Mouse (Mus musculus) lung, embryonic 14.5 days (tissue): ENCODE measurements around the gene Grm3. TPM values are rescaled to one million over a fixed set of nuclear protein-coding genes. Genes with fewer than 3 reads are reported as not detected.

Experiments
- ATAC-seq: fragments of 200-750 bp; cut with Nextera tagmentation; 2 replicates; pipeline ENCODE4 v1.8.0; 2017; ENCODE audit warnings: mild to moderate bottlenecking, moderate TSS enrichment, moderate library complexity; ENCODE audit not compliant: insufficient read depth
- DNase-seq: peaks from one replicate; pipeline ENCODE4 v3.0.0-alpha.2; 2015
- H3K27ac ChIP-seq: fragments of 300-500 bp; sonication (generic); 2 replicates; pipeline ENCODE4 v1.5.1; 2014; ENCODE audit warnings: low read depth, mild to moderate bottlenecking, moderate library complexity
- H3K27me3 ChIP-seq: fragments of 300-500 bp; sonication (generic); 2 replicates; pipeline ENCODE4 v1.6.1; 2014; ENCODE audit warnings: low read length, control low read depth; ENCODE audit not compliant: insufficient read depth
- H3K36me3 ChIP-seq: fragments of 300-500 bp; sonication (generic); 2 replicates; pipeline ENCODE4 v1.6.1; 2014; ENCODE audit warnings: control low read depth; ENCODE audit not compliant: insufficient read depth
- H3K4me1 ChIP-seq: fragments of 300-500 bp; sonication (generic); 2 replicates; pipeline ENCODE4 v1.6.1; 2014; ENCODE audit warnings: antibody characterized with exemption, control low read depth; ENCODE audit not compliant: insufficient read depth
- H3K4me2 ChIP-seq: fragments of 300-500 bp; sonication (generic); 2 replicates; pipeline ENCODE4 v1.6.1; 2014; ENCODE audit warnings: mild to moderate bottlenecking
- H3K4me3 ChIP-seq: fragments of 300-500 bp; sonication (generic); 2 replicates; pipeline ENCODE4 v1.5.1; 2014; ENCODE audit warnings: low read depth, low read length
- H3K9ac ChIP-seq: fragments of 300-500 bp; sonication (generic); 2 replicates; pipeline ENCODE4 v1.6.1; 2014
- H3K9me3 ChIP-seq: fragments of 300-500 bp; sonication (generic); 2 replicates; pipeline ENCODE4 v1.6.1; 2016; ENCODE audit warnings: low read depth, low read length, control low read depth
- CTCF ChIP-seq: IDR thresholded peaks from 2 replicates; pipeline ENCODE4 v1.5.1; 2016; ENCODE audit warnings: antibody characterized with exemption, low read depth
- WGBS: fragments of 180-500 bp; shearing (Covaris S2); extraction: QIAGEN DNeasy Blood & Tissue Kit; methylation state at CpG from one replicate; pipeline ENCODE4 v1.1.7; 2014; 5-methylcytosine and 5-hydroxymethylcytosine counted together
- polyA plus RNA-seq: library from polyadenylated mRNA; unstranded; fragments of >200 nt; fragmentation: Nextera tagmentation; extraction: Ambion mirVana; gene quantifications from 2 replicates; pipeline ENCODE4 v1.2.1, GENCODE M21; 2014

Grm3 gene
- polyA plus RNA-seq, 1 experiment from 2014 or later, result 0.08 TPM

DNA sequence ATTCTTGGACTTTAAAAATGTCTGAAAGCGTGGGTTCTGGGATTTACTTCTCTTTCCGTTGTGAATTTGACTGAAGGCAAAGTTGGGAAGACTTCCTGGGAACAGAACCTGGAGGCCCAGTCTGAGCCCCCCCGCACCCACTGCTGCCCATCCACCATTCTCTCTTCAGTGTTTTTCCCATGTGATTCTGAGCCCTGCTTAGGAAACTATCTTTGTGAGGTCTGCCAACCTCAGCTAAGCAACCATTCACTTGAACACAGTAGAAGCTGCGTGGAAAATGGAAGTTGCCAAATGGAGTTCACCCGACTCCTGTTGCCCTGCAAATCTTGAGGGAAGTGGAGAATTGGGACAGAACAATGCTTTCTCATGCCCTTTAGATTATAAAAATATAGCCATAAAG is 8.7 kb downstream of the Grm3 start:
- Histone ChIP-seq H3K4me1 (no peaks in the 10 kb centered on the region), H3K4me3 (no peak overlapping the region), H3K27me3 (no peaks in the 10 kb centered on the region), H3K4me2 (no peak overlapping the region), H3K9ac (no peak overlapping the region), H3K36me3 (no peaks in the 10 kb centered on the region), H3K27ac (no peak overlapping the region), H3K9me3 (no peaks in the 10 kb centered on the region)
- no peak for DNase-seq
- ATAC-seq, result no peak
- TF ChIP-seq CTCF, result no peak
- WGBS, result 81% methylated on average over 5 of the region's 5 CpGs

DNA sequence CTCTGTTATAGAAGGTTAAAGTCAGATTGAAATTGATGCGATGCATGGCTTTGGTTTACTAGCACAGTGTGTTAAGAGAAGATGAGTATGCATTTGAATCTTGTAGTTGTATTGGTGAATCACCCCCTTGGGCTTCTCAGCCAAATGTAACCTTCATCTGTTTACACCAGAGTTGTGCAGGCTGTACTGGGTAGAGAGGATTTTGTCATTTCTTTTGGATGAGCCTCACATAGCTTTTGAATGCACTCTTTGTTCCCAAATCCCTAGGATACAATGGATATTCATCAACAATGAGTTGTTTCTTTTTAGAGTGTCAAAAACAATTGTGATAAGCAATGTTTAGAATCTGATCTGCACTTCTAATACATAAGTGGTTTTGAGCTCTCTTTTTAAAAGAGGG is 17.9 kb downstream of the Grm3 start:
- H3K27me3 ChIP-seq, result no peaks in the 10 kb centered on the region
- 89% methylated on average over 1 of the region's 1 CpGs for WGBS

DNA sequence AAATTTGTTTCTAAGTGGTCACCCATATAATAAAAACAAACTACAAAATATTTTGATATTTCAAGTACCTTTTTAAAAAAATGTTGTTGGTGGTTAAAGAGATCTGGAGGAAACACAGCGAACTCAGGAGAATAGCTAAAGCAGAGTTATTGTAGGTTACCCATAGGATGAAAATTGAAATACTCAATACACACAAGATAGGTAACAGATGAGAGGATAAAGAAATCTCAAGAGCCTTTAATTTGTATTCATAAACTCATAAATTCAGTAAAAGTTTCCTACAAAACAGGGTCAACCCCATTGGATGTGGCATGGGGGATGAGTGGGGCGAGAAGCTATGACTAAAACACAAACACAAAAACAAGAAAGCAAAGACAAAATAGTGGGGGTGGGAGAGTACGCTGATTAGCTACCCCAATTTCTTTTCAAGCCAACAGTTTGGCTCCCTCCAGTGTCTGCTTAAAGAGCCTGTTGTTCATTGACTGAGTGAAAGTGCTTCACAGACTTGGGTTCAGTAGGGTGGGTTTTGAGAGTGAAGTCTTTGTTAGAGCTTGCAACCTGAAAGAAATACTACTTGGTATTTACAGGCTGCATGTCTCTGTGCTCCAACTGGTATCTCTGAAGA is 21.5 kb downstream of the Grm3 start:
- no peak overlapping the region for H3K27ac ChIP-seq

More for the DNA sequence above, 17.9 kb downstream of the Grm3 start:
- DNase-seq (no peak), ATAC-seq (no peak)
- H3K4me3 ChIP-seq, result no peak overlapping the region
- no peaks in the 10 kb centered on the region for H3K36me3 ChIP-seq
- H3K27ac ChIP-seq, result no peak overlapping the region
- no peak overlapping the region for H3K9ac ChIP-seq
- no peak for TF ChIP-seq CTCF
- no peak overlapping the region for H3K4me2 ChIP-seq
- no peaks in the 10 kb centered on the region for H3K4me1 ChIP-seq
- H3K9me3 ChIP-seq, result no peaks in the 10 kb centered on the region

DNA sequence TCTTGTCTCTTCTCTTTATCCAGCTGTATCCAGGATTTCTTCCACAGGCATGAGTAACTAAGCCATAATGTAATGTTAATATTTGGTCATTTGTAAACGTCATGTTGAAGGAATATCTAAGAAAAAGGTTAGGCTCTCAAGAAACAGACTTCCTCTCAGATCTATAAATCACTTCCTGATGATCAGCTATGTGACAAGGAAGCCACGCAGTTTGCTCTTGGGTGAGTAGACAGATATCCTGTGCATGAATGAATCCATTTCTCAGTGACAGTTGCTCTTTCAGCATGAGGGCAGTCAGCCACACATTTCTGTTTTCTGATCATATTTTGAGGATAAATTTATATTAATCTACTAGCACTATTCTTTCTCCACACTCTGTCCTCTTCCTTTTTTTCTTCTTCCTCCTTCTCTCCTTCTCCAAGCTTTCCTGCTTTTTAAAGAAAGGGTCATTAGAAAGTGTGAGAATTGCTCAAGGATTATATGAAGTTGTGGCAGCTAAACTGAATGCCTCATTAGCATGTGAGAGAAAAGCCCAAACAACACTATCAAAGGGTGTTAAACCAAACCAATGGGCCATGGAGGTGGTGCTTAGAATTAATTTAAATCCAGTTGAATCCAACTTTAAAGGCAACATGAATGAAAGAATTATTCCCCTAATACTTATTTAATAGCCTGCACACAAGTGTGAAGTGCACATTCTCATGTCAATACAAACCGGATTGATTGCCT is 22.1 kb downstream of the Grm3 start:
- Histone ChIP-seq H3K4me3 (no peak overlapping the region), H3K9me3 (no peaks in the 10 kb centered on the region), H3K27me3 (no peaks in the 10 kb centered on the region), H3K4me2 (no peak overlapping the region), H3K4me1 (no peaks in the 10 kb centered on the region), H3K36me3 (no peaks in the 10 kb centered on the region), H3K27ac (no peak overlapping the region), H3K9ac (no peak overlapping the region)
- 10% methylated on average over 3 of the region's 3 CpGs for WGBS
- no peak for TF ChIP-seq CTCF
- DNase-seq (no peak), ATAC-seq (no peak)

More for the DNA sequence above, 21.5 kb downstream of the Grm3 start:
- H3K4me1 ChIP-seq, result no peaks in the 10 kb centered on the region
- no peak overlapping the region for H3K4me2 ChIP-seq
- 42% methylated on average over 3 of the region's 3 CpGs for WGBS
- no peaks in the 10 kb centered on the region for H3K36me3 ChIP-seq
- TF ChIP-seq CTCF, result no peak
- ATAC-seq (no peak), DNase-seq (no peak)
- no peaks in the 10 kb centered on the region for H3K9me3 ChIP-seq
- no peaks in the 10 kb centered on the region for H3K27me3 ChIP-seq
- no peak overlapping the region for H3K9ac ChIP-seq
- H3K4me3 ChIP-seq, result no peak overlapping the region

DNA sequence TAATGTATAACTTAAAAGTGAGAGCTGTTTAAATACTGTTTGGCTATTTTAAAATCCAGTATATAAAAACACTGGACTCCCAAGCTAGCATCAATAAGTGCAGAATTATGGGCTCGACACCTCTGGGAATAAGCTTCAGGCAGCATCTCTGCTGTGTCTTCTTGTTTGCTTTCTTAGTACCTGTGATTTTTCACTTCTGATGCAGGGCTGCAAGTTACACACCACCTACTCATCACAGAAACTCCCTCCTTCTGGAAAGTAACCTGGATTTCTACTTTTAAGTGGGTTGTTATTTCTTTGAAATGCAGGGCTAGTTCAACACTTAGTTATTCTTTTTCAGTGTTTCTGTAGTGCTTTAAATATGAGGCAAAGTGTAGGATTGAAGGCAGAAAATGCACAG is 32.6 kb downstream of the Grm3 start:
- H3K4me3 ChIP-seq, result no peak overlapping the region
- no peak for TF ChIP-seq CTCF
- no peaks in the 10 kb centered on the region for H3K36me3 ChIP-seq
- no peak overlapping the region for H3K27ac ChIP-seq
- 75% methylated on average over 1 of the region's 1 CpGs for WGBS
- DNase-seq, result no peak
- no peaks in the 10 kb centered on the region for H3K4me1 ChIP-seq
- no peaks in the 10 kb centered on the region for H3K9me3 ChIP-seq
- no peaks in the 10 kb centered on the region for H3K27me3 ChIP-seq
- no peak overlapping the region for H3K9ac ChIP-seq
- no peak for ATAC-seq
- no peak overlapping the region for H3K4me2 ChIP-seq

DNA sequence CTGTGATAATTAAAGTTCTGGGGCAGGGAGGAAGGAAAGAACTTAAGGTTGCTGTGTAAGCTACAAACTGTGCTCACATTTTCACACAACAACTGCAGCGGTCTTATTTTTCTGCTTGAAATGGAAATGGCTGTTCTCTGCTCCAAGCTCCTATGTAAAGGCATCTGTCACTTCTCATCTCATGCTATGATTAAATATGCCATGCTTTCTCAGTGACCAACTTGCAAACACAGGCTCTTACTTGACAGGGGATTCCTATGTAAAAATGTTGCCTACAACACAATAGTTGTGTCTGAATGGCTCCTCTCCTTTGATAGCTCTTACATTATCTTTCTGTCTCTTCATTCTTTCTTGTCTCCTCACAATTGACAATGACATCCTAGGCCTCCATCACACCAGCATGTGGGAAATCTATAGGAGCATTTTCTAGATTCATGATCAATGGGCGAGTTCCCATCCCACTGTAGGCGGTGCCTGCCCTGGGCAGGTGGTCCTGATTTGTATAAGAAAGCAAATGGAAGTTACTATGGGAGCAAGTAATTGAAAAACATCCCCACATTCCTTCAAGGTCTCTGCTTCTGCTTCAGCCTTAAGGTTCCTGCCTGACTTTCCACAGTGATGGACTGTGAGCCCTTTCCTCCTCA is 34.2 kb downstream of the Grm3 start:
- ATAC-seq, result no peak
- Histone ChIP-seq H3K4me1 (no peaks in the 10 kb centered on the region), H3K4me3 (no peak overlapping the region), H3K4me2 (no peak overlapping the region), H3K27ac (no peak overlapping the region), H3K36me3 (no peaks in the 10 kb centered on the region), H3K9ac (no peak overlapping the region), H3K9me3 (no peaks in the 10 kb centered on the region), H3K27me3 (no peaks in the 10 kb centered on the region)
- no peak for DNase-seq
- WGBS, result 48% methylated on average over 3 of the region's 3 CpGs
- no peak for TF ChIP-seq CTCF

DNA sequence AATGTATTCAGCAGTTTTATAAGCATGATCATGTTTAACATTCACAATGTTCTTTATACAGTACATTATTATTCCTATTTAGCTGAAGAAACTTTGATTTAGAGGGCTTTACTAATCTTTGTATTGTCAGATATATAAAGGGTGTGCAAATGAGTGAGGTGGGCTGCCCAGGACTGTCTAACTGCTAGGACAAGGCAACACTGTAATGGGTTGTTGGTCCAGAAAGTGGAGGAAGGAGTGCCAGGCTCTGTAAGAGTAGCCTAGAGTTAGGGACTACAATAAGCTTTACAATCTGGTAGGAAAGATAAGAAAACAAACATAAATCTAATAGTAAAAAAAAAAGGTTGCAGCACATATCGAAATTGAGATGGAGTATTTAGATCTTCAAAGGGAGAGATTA is 34.8 kb downstream of the Grm3 start:
- no peak for DNase-seq
- Histone ChIP-seq H3K27ac (no peak overlapping the region), H3K9ac (no peak overlapping the region), H3K4me3 (no peak overlapping the region), H3K4me1 (no peaks in the 10 kb centered on the region), H3K9me3 (no peaks in the 10 kb centered on the region), H3K36me3 (no peaks in the 10 kb centered on the region), H3K4me2 (no peak overlapping the region), H3K27me3 (no peaks in the 10 kb centered on the region)
- no peak for TF ChIP-seq CTCF
- no peak for ATAC-seq
- WGBS, result 35% methylated on average over 1 of the region's 1 CpGs
